Mouse (Mus musculus): ENCODE results near the gene Ttc4. TPM values are rescaled to one million over a fixed set of nuclear protein-coding genes. Genes with fewer than 3 reads are reported as not detected.

The Ttc4 gene
- total RNA-seq, 4 experiments from 2014 or later = 21.9 to 28.7 (median 26.4) TPM

DNA sequence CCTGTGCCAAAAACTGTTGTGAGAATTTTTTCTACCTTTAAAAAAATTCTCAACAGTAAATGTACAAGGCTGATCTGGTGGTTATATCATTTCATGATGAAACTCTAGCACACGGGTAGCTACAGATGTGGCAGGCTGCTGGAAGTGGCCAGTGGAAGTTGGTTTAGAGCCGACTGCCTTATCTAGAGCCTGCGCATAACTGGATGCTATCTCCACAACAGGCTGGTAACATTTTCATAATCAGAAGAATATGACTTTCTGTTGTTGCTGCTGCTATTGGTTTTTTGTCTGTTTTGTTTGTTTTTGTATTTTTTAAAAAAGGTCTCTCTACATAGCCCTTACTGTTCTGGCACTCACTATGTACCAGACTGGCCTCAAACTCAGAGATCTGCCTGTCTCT is 26.2 kb downstream of the Ttc4 start:
- no peak for DNase-seq (ENCODE audit: low spot score in 2 of 2)

GRCm38 (mm10) chr4:106650833-106651527 is 27.8 kb downstream of the Ttc4 start, which contains the start of gene Pars2:
Gene Pars2, plus strand, starts transcription at chr4:106651069.
- peak; percentile 94 to 95 for DNase-seq (ENCODE audit: low spot score in 2 of 2)

DNA sequence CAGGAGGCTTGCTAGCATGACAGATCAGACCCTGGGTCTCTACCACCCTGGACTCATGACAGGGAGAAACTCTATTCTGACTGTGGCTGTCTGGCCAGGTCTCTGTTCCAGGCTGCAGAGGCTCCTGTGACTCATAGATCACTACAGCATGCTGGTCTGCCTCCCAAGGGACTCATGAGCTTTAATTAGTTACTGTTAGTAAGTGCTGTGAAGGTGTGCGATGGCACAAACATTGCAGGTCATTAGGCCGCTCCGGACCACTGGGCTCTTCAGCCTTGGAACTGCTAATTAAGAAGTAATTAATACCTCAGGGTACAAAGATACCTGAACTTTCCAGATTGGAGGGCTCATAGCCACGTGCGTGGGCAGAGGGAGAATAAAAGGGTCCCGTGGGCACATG is 31.6 kb downstream of the Ttc4 start:
- no peak for DNase-seq (ENCODE audit: low spot score in 2 of 2)

DNA sequence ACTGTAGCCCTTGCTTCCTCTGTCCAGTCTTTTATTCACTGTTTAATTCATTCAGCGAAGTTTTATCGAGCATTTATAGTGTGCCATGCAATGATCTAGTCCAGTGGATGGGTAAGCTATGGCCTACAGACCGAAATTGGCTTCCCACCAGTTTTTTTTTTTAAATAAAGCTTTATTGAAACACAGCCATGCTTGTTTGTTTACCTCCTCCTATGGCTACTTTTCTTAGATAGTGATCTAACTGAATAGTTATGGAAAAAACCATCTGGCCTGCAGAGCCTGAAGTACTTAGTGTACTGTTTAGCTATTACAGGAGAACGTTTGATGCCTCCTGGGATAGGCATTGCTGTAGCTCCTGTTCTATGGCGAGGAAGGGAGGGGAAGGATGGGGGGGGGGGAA is 32.9 kb downstream of the Ttc4 start:
- DNase-seq (ENCODE audit: low spot score in 2 of 2) = no peak

GRCm38 (mm10) chr4:106644218-106644610 is 34.5 kb downstream of the Ttc4 start:
- DNase-seq (ENCODE audit: low spot score in 2 of 2) = peak; percentile 58 to 59

- no peak for DNase-seq (ENCODE audit: low spot score in 2 of 2)
These were observed 35.1 kb downstream of the Ttc4 start for GRCm38 (mm10) chr4:106643483-106644217.

- DNase-seq (ENCODE audit: low spot score in 2 of 2) = no peak
These were observed 44.7 kb downstream of the Ttc4 start for GRCm38 (mm10) chr4:106634086-106634479.

- no peak for DNase-seq (ENCODE audit: low spot score in 2 of 2)
These were observed 45.3 kb downstream of the Ttc4 start for GRCm38 (mm10) chr4:106633281-106634085.

- no peak for DNase-seq (ENCODE audit: low spot score in 2 of 2)
These were observed 46.4 kb downstream of the Ttc4 start for GRCm38 (mm10) chr4:106632313-106632712.

- peak; percentile 31 to 37 for DNase-seq (ENCODE audit: low spot score in 2 of 2)
These were observed 48.2 kb downstream of the Ttc4 start for GRCm38 (mm10) chr4:106630333-106631220.

DNA sequence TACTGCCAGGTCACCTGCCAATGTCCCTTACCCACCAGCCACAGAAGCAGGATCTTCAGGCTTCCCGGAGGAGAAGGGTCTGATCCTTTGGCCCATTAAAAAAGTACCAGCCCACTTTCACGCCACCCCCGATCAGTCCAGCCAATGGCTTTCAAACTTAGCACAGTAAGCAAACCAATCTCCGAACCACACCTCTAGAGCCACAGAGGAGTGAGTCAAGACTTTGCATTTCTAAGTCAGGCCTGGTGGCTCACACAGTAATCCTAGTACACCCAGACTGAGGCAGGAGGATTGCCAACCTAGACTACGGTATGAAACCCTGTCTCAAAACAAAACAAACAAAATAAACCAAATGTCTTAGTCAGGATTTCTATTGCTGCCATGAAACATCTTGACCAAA is 49.4 kb downstream of the Ttc4 start:
- DNase-seq (ENCODE audit: low spot score in 2 of 2) = no peak

DNA sequence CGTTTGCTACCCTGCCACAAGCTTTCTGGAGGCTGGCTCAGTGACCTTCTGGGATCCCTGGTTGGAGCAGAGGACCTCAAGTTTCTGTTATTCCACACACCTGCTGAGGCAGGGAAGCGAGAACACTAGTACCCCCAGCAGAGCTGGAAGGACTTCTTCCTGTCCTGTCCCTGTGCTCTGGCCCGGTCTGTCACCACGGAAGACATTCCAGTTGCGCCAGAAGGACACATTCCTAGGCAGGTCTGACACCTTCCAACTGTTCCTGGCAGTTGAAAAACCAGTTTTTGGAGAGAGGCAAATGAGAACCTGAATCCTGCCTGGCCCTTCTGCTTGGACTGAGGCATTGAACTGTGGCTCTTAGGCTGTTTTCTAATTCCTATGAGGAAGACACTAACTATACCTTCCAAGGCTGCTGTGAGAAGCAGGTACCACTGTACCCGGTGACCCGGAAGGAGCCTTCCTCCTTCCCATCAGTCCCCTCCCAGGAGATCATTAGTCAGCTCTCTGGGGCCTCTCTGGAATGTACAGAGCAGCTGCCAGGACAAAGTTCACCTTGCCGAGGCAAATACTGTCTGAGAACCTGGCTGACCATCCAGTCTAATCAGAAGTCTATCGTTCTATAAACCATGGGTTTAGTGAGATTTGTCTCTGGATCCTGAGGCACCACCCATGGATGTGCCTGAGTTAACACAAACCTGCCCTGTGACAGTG is 49.9 kb downstream of the Ttc4 start:
- DNase-seq (ENCODE audit: low spot score in 2 of 2) = no peak

GRCm38 (mm10) chr4:106627809-106628208 is 50.9 kb downstream of the Ttc4 start:
- no peak for DNase-seq (ENCODE audit: low spot score in 2 of 2)

DNA sequence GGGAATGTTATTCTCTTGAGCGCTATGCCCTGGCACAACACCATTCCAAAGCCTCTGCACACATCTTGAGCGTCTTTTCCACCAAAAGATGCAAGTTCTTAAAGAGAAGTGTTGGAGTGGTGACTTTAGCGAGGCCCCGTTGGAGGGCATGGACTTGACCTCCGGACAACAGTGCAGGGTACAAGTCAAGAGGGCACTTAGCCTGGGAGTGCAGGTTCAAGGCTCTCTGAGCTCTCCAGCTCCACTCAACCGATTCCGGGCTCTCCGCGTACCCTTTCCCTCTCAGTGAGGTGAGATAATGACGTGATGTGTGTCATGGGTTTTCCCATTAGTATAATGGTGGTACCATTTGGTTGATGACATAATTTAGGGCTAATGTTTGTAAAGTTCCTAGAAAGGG is 54.5 kb downstream of the Ttc4 start:
- no peak for DNase-seq (ENCODE audit: low spot score in 2 of 2)

DNA sequence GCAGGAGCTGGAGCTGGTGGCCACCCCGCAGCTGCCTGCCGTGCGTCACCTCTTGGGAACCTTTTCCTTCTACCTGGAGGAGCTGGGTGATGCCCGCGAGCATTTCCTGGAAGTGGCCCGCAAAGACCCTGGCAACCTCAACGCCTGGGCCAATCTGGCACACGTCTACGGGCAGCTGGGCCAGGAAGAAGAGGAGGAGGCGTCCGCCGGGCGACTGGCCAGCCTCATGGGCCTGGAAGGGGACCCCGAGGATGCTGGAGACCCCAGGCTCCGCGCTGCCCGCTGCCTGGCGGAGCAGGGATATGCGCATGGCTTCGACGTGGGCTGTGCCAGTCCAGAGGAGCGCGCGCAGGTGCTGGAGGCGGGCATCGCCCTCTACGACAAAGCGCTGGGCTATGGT is 56.0 kb downstream of the Ttc4 start:
- no peak for DNase-seq (ENCODE audit: low spot score in 2 of 2)

DNA sequence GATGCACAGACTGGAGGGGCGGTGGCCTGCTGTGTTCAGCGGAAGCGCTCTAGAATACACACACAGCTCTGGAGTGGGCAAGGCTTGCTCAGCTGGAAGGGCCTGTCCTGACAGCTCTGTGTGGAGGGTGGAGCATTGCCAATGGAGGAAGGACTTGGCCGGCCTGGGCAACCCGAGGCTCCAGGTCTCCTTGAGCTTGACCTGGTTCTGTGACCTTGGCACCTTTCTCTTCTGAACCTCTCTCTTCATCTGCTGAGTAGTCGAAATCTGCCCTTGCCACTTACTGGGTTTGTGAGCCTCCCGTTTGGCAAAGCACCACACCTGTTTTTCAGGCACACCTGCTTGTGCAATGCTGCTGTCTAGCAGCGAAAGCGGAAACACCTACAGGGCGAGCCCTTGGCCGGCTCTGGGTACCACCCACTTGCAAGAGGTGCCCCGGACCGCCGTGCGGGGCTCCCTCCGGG is 56.7 kb downstream of the Ttc4 start, which contains the start of gene Ttc22:
TSS of gene Ttc22 (plus strand) at position 403 of the 464 bp plus-strand sequence.
- no peak for DNase-seq (ENCODE audit: low spot score in 2 of 2)

GRCm38 (mm10) chr4:106621428-106621827 is 57.3 kb downstream of the Ttc4 start:
- no peak for DNase-seq (ENCODE audit: low spot score in 2 of 2)

GRCm38 (mm10) chr4:106618898-106619297 is 59.8 kb downstream of the Ttc4 start:
- no peak for DNase-seq (ENCODE audit: low spot score in 2 of 2)

DNA sequence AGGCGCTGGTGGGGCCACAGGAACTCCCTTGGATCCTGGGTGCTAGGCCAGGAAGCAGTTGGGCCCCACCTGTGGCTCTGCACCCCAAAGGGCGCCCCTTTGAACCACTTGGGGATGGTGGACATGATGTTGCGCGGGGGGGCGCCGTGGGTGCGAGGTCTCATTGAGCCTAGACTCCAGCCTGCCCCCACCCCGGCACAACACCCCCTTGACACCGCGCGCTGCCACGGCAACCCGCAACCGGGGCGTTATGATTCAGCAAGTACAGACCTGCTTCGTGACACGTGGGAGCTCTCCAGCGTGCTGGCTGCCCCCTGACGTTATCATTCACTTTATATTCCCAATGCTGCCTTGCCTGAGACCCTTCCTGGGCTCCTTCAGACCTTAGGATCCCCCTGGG is 61.7 kb downstream of the Ttc4 start, which contains the start of gene Lexm:
TSS of gene Lexm (minus strand) at position 186 of the 400 bp plus-strand sequence.
- DNase-seq (ENCODE audit: low spot score in 2 of 2) = no peak

- no peak for DNase-seq (ENCODE audit: low spot score in 2 of 2)
These were observed 63.1 kb downstream of the Ttc4 start for GRCm38 (mm10) chr4:106615637-106616036.
